Mouse (Mus musculus) small intestine, adult 2 months (tissue): ENCODE results near the gene Bcas3.

ENCODE experiments used
- CTCF ChIP-seq: fragments of 200-500 bp; IDR thresholded peaks from 2 replicates; pipeline ENCODE4 v1.5.1; 2012; ENCODE audit warnings: low read depth, mild to moderate bottlenecking, control low read depth, inconsistent platforms, low read length, moderate library complexity, mixed read lengths; ENCODE audit not compliant: insufficient replicate concordance, insufficient read length; ENCODE audit errors: extremely low read depth
- POLR2A ChIP-seq: fragments of 200-500 bp; IDR thresholded peaks from 2 replicates; pipeline ENCODE4 v1.6.1; 2012; ENCODE audit warnings: low read depth, mild to moderate bottlenecking, control low read depth, inconsistent platforms, low read length, moderate library complexity

DNA sequence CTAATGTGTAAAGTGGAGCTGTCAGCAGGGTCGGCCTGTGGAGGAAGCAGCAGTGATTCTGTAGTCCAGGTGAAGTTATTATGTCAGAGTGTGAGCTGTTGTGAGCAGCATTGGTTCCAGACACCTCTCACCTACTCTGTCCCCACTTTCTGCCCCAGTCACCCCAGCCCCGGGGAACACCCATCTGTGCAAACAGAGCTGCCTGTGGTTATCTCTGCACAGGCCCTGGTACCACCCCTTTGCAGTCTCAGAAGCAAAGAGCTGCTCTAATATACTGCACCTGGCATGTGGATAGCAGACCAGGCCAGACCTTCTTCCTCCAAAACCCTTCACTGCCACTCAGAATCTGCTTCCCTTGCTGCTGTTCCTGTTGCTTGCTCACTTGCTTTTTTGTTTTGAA, 437.3 kb downstream of the Bcas3 start:
- TF ChIP-seq POLR2A (no peak), CTCF (no peak)
